Mouse (Mus musculus) heart, postnatal 0 days (tissue): ENCODE results near the gene Sptbn4. TPM values are rescaled to one million over a fixed set of nuclear protein-coding genes. Genes with fewer than 3 reads are reported as not detected.
A peak's percentile ranks its signal among the peaks of the same experiment; 100 is the strongest.

Experiments used
- ATAC-seq: fragments of 200-750 bp; cut with Nextera tagmentation; 2 replicates; pipeline ENCODE4 v1.8.0; 2017; ENCODE audit warnings: low read depth, moderate number of reproducible peaks, moderate library complexity; ENCODE audit not compliant: insufficient read depth
- DNase-seq: peaks from one replicate; pipeline ENCODE4 v3.0.0-alpha.2; 2016; ENCODE audit warnings: low spot score
- H3K27ac ChIP-seq: fragments of 300-500 bp; sonication (generic); 2 replicates; pipeline ENCODE4 v1.5.1; 2014; ENCODE audit warnings: low read depth, mild to moderate bottlenecking
- H3K27me3 ChIP-seq: fragments of 300-500 bp; sonication (generic); 2 replicates; pipeline ENCODE4 v1.6.1; 2014; ENCODE audit warnings: low read length, mixed read lengths; ENCODE audit not compliant: control insufficient read depth, insufficient read depth
- H3K36me3 ChIP-seq: fragments of 300-500 bp; sonication (generic); replicated peaks from 2 replicates; pipeline ENCODE4 v1.6.1; 2014; ENCODE audit warnings: low read length, mixed read lengths; ENCODE audit not compliant: control insufficient read depth, insufficient read depth
- H3K4me1 ChIP-seq: fragments of 300-500 bp; sonication (generic); 2 replicates; pipeline ENCODE4 v1.6.1; 2014; ENCODE audit warnings: antibody characterized with exemption; ENCODE audit not compliant: control insufficient read depth, insufficient read depth
- H3K4me2 ChIP-seq: fragments of 300-500 bp; sonication (generic); 2 replicates; pipeline ENCODE4 v1.6.1; 2014; ENCODE audit warnings: low read depth, mild to moderate bottlenecking, low read length, moderate library complexity
- H3K4me3 ChIP-seq: fragments of 300-500 bp; sonication (generic); 2 replicates; pipeline ENCODE4 v1.5.1; 2014; ENCODE audit warnings: low read depth, low read length
- H3K9ac ChIP-seq: fragments of 300-500 bp; sonication (generic); replicated peaks from 2 replicates; pipeline ENCODE4 v1.6.1; 2014; ENCODE audit warnings: low read depth, low read length, mixed read lengths
- H3K9me3 ChIP-seq: fragments of 300-500 bp; sonication (generic); replicated peaks from 2 replicates; pipeline ENCODE4 v1.6.1; 2016; ENCODE audit warnings: low read length; ENCODE audit not compliant: control insufficient read depth
- CTCF ChIP-seq: IDR thresholded peaks from 2 replicates; pipeline ENCODE4 v1.5.1; 2016; ENCODE audit warnings: antibody characterized with exemption, control low read depth, low read depth
- EP300 ChIP-seq: IDR thresholded peaks from 2 replicates; pipeline ENCODE4 v1.6.1; 2016; ENCODE audit warnings: antibody characterized with exemption, low read depth
- WGBS: fragments of 180-500 bp; shearing (Covaris S2); extraction: QIAGEN DNeasy Blood & Tissue Kit; methylation state at CpG from one replicate; pipeline ENCODE4 v1.1.7; 2014; 5-methylcytosine and 5-hydroxymethylcytosine counted together
- polyA plus RNA-seq: library from polyadenylated mRNA; unstranded; fragments of >200 nt; fragmentation: Nextera tagmentation; extraction: Ambion mirVana; gene quantifications from 2 replicates; pipeline ENCODE4 v1.2.1, GENCODE M21; 2015
- total RNA-seq: library from RNA; depleted of rRNA; stranded (reverse); fragments of >200 nt; gene quantifications from 2 replicates; pipeline ENCODE4 v1.2.3, GENCODE M21; 2014; ENCODE audit warnings: low replicate concordance

The Sptbn4 gene
- total and polyA plus RNA-seq, 2 experiments from 2014 or later, result 0.05 TPM; not detected in 1

GRCm38 (mm10) chr7:27384731-27385130 lies 62.8 kb downstream of the Sptbn4 start:
- Histone ChIP-seq H3K4me1 (no peaks in the 10 kb centered on the region), H3K27me3 (no peaks in the 10 kb centered on the region), H3K4me3 (no peak overlapping the region), H3K9ac (no peak overlapping the region), H3K27ac (no peak overlapping the region), H3K4me2 (no peak overlapping the region), H3K9me3 (no peaks in the 10 kb centered on the region), H3K36me3 (no peaks in the 10 kb centered on the region)
- ATAC-seq, result 0 out of 2 replicates have a peak, but pooled peaks have one; percentile 41
- TF ChIP-seq EP300 (no peak), CTCF (peak; percentile 62)
- no peak for DNase-seq
- WGBS, result 36% methylated on average over 4 of the region's 4 CpGs

GRCm38 (mm10) chr7:27384134-27384533 lies 63.4 kb downstream of the Sptbn4 start:
- Histone ChIP-seq H3K9me3 (no peaks in the 10 kb centered on the region), H3K27ac (no peak overlapping the region), H3K4me2 (no peak overlapping the region), H3K36me3 (no peaks in the 10 kb centered on the region), H3K4me1 (no peaks in the 10 kb centered on the region), H3K27me3 (no peaks in the 10 kb centered on the region), H3K4me3 (no peak overlapping the region), H3K9ac (no peak overlapping the region)
- 71% methylated on average over 5 of the region's 5 CpGs for WGBS
- DNase-seq, result no peak
- no peak for ATAC-seq
- no peak for TF ChIP-seq EP300
- TF ChIP-seq CTCF, result no peak

- no peak for ATAC-seq
- Histone ChIP-seq H3K4me3 (no peak overlapping the region), H3K4me1 (no peaks in the 10 kb centered on the region), H3K27me3 (no peaks in the 10 kb centered on the region), H3K4me2 (no peak overlapping the region), H3K27ac (no peak overlapping the region), H3K9me3 (no peaks in the 10 kb centered on the region), H3K36me3 (no peaks in the 10 kb centered on the region), H3K9ac (no peak overlapping the region)
- no peak for TF ChIP-seq EP300
- TF ChIP-seq CTCF, result no peak
- 92% methylated on average over 1 of the region's 1 CpGs for WGBS
- DNase-seq, result no peak
Measured at GRCm38 (mm10) chr7:27383233-27383632, 64.3 kb downstream of the Sptbn4 start.

- Histone ChIP-seq H3K9ac (no peak overlapping the region), H3K36me3 (no peaks in the 10 kb centered on the region), H3K4me1 (no peaks in the 10 kb centered on the region), H3K27me3 (peaks cover 10% of the 10 kb centered on the region), H3K4me2 (no peak overlapping the region), H3K9me3 (no peaks in the 10 kb centered on the region), H3K4me3 (no peak overlapping the region), H3K27ac (no peak overlapping the region)
- WGBS, result 48% methylated on average over 4 of the region's 4 CpGs
- no peak for ATAC-seq
- no peak for TF ChIP-seq CTCF
- no peak for TF ChIP-seq EP300
- DNase-seq, result no peak
Measured at GRCm38 (mm10) chr7:27381560-27381959, 65.9 kb downstream of the Sptbn4 start.

- Histone ChIP-seq H3K4me3 (no peak overlapping the region), H3K36me3 (no peaks in the 10 kb centered on the region), H3K9me3 (no peaks in the 10 kb centered on the region), H3K4me1 (no peaks in the 10 kb centered on the region), H3K9ac (no peak overlapping the region), H3K4me2 (no peak overlapping the region), H3K27ac (no peak overlapping the region), H3K27me3 (peaks cover 15% of the 10 kb centered on the region)
- DNase-seq (no peak), ATAC-seq (no peak)
- TF ChIP-seq CTCF, result no peak
- TF ChIP-seq EP300, result no peak
- 23% methylated on average over 1 of the region's 1 CpGs for WGBS
Measured at GRCm38 (mm10) chr7:27381009-27381408, 66.5 kb downstream of the Sptbn4 start.

- Histone ChIP-seq H3K9ac (no peak overlapping the region), H3K27ac (no peak overlapping the region), H3K27me3 (peaks cover 25% of the 10 kb centered on the region), H3K4me2 (no peak overlapping the region), H3K36me3 (no peaks in the 10 kb centered on the region), H3K4me1 (no peaks in the 10 kb centered on the region), H3K9me3 (no peaks in the 10 kb centered on the region), H3K4me3 (no peak overlapping the region)
- no peak for DNase-seq
- WGBS, result 84% methylated on average over 6 of the region's 6 CpGs
- ATAC-seq, result no peak
- no peak for TF ChIP-seq CTCF
- no peak for TF ChIP-seq EP300
Measured at GRCm38 (mm10) chr7:27379836-27380235, 67.7 kb downstream of the Sptbn4 start.
